Mouse (Mus musculus) cortical plate, adult 2 months (tissue): ENCODE measurements around the gene Adh6b.

Experiments used
- CTCF ChIP-seq: fragments of 200-500 bp; IDR thresholded peaks from 2 replicates; pipeline ENCODE4 v1.5.1; 2011; ENCODE audit warnings: mild to moderate bottlenecking, control low read depth, low read length; ENCODE audit not compliant: insufficient read depth; ENCODE audit errors: extremely low read depth
- POLR2A ChIP-seq: fragments of 200-500 bp; IDR thresholded peaks from 2 replicates; pipeline ENCODE4 v1.6.1; 2011; ENCODE audit warnings: mild to moderate bottlenecking, low read length, control low read depth; ENCODE audit not compliant: insufficient read depth; ENCODE audit errors: extremely low read depth

- TF ChIP-seq POLR2A (no peak), CTCF (no peak)
Observed at GRCm38 (mm10) chr3:138325466-138325865, 16.1 kb upstream of the Adh6b start.
